Mouse (Mus musculus) midbrain, embryonic 11.5 days (tissue): ENCODE measurements around the gene Actl6b. TPM values are rescaled to one million over a fixed set of nuclear protein-coding genes. Genes with fewer than 3 reads are reported as not detected.

ENCODE experiments used
- ATAC-seq: fragments of 200-750 bp; cut with Nextera tagmentation; 2 replicates; pipeline ENCODE4 v1.8.0; 2017; ENCODE audit warnings: moderate TSS enrichment, moderate library complexity; ENCODE audit not compliant: low FRiP score
- DNase-seq: peaks from one replicate; pipeline ENCODE4 v3.0.0; 2015; ENCODE audit warnings: low spot score; ENCODE audit errors: missing footprints
- H3K27ac ChIP-seq: fragments of 300-500 bp; sonication (generic); 2 replicates; pipeline ENCODE4 v1.5.1; 2014; ENCODE audit warnings: low read depth, low read length
- H3K27me3 ChIP-seq: fragments of 300-500 bp; sonication (generic); 2 replicates; pipeline ENCODE4 v1.6.1; 2014; ENCODE audit warnings: mild to moderate bottlenecking, low read length, moderate library complexity, mixed read lengths; ENCODE audit not compliant: control insufficient read depth, insufficient read depth
- H3K36me3 ChIP-seq: fragments of 300-500 bp; sonication (generic); 2 replicates; pipeline ENCODE4 v1.6.1; 2014; ENCODE audit warnings: mild to moderate bottlenecking, low read length, moderate library complexity, mixed read lengths; ENCODE audit not compliant: control insufficient read depth, insufficient read depth
- H3K4me1 ChIP-seq: fragments of 300-500 bp; sonication (generic); 2 replicates; pipeline ENCODE4 v1.6.1; 2014; ENCODE audit warnings: low read length; ENCODE audit not compliant: control insufficient read depth, insufficient read depth
- H3K4me2 ChIP-seq: fragments of 300-500 bp; sonication (generic); 2 replicates; pipeline ENCODE4 v1.6.1; 2014; ENCODE audit warnings: mild to moderate bottlenecking, moderate library complexity
- H3K4me3 ChIP-seq: fragments of 300-500 bp; sonication (generic); 2 replicates; pipeline ENCODE4 v1.5.1; 2014; ENCODE audit warnings: low read depth, low read length
- H3K9ac ChIP-seq: fragments of 300-500 bp; sonication (generic); 2 replicates; pipeline ENCODE4 v1.6.1; 2014; ENCODE audit warnings: low read length
- H3K9me3 ChIP-seq: fragments of 300-500 bp; sonication (generic); 2 replicates; pipeline ENCODE4 v1.6.1; 2016; ENCODE audit warnings: low read length; ENCODE audit not compliant: control insufficient read depth
- WGBS: fragments of 180-500 bp; shearing (Covaris S2); extraction: QIAGEN DNeasy Blood & Tissue Kit; methylation state at CpG from one replicate; pipeline ENCODE4 v1.1.7; 2014; 5-methylcytosine and 5-hydroxymethylcytosine counted together
- polyA plus RNA-seq: library from polyadenylated mRNA; unstranded; fragments of >200 nt; fragmentation: Nextera tagmentation; extraction: Ambion mirVana; gene quantifications from 2 replicates; pipeline ENCODE4 v1.2.1, GENCODE M21; 2014

Actl6b gene
- polyA plus RNA-seq, 1 experiment from 2014 or later = 31.1 TPM

DNA sequence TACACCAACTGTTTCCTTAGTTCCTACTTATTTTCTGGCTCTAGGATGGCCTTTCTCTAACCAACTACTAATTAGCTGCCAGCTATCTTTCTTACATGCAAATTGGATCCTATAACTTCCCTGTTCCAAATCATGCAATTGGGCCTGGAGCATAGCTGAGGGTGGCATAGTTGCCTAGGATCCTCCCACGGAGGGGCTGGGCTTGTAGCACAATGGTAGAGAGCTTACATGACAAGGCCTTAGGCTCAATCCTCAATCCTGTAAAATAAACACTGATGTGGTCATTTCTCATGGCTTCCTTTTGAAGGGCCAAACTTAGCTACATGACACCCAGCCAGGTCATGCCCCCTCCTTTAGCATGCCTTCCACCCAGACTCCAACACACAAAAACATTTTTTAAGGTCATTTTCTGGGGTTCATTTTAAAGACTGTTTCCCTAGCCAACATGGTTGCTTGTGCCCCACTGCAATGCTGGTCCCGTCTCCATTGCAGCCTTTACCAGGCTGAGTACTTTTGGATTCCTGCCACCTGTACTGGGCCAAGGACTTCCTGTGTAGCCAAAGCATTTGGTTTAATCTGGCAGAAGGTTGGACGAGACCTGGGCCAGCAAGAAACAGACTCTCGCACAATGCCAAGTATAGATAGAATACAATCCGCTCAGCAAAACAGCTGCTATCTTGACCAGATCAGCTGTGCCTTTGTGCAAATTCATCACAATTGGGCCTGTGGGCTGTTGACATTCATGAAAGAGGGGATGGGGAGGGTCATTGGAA lies 11.4 kb upstream of the Actl6b start:
- no peak overlapping the region for H3K27ac ChIP-seq
- ATAC-seq (no peak), DNase-seq (no peak)
- 80% methylated on average over 5 of the region's 5 CpGs for WGBS
- no peaks in the 10 kb centered on the region for H3K4me1 ChIP-seq
- no peak overlapping the region for H3K4me3 ChIP-seq
- H3K4me2 ChIP-seq = no peak overlapping the region
- no peaks in the 10 kb centered on the region for H3K27me3 ChIP-seq
- no peak overlapping the region for H3K9ac ChIP-seq
- H3K36me3 ChIP-seq = no peaks in the 10 kb centered on the region
- no peaks in the 10 kb centered on the region for H3K9me3 ChIP-seq

DNA sequence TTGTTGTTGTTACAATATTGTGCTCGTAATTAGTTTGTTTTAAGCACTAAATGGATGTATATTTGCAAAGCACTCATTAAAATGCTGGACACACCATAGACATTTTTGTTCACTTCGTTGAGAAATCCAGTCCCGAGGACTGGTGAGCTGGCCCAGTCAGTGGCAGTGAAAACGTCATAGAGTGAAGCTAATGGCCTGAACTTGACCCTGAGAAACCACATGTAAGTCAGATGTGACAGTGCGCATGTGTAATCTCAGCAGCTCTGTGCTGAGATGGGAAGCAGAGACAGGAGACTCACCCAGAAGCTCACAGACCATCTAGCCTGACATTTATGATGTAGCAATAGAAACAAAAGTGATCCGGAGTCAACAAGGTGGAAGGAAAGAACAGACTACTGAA lies 8.4 kb upstream of the Actl6b start:
- Histone ChIP-seq H3K4me2 (no peak overlapping the region), H3K36me3 (no peaks in the 10 kb centered on the region), H3K4me3 (no peak overlapping the region), H3K27me3 (no peaks in the 10 kb centered on the region), H3K9me3 (no peaks in the 10 kb centered on the region), H3K27ac (no peak overlapping the region), H3K4me1 (no peaks in the 10 kb centered on the region), H3K9ac (no peak overlapping the region)
- 78% methylated on average over 6 of the region's 6 CpGs for WGBS
- DNase-seq (no peak), ATAC-seq (no peak)

DNA sequence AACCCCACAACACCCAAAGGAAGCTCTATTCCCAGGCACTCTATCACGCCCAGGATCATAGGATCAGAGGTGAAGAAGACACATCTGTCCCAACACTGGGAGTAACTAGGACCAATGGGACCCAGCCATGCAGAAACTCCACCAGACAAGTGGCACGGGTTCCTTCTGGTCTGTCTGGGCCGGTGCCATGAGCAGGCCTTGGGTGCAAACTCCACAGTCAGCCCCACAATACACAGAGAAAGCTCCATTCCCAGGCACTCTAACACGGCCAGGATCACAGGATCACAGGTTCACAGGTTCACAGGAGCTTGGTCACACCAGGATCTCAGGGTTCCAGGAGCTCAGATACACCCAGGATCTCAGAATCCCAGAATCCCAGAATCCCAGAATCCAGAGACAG lies 7.7 kb upstream of the Actl6b start:
- WGBS = 87% methylated on average over 4 of the region's 4 CpGs
- Histone ChIP-seq H3K4me2 (no peak overlapping the region), H3K9me3 (no peaks in the 10 kb centered on the region), H3K36me3 (no peaks in the 10 kb centered on the region), H3K27me3 (no peaks in the 10 kb centered on the region), H3K4me1 (no peaks in the 10 kb centered on the region), H3K4me3 (no peak overlapping the region), H3K9ac (no peak overlapping the region), H3K27ac (no peak overlapping the region)
- DNase-seq (no peak), ATAC-seq (no peak)

DNA sequence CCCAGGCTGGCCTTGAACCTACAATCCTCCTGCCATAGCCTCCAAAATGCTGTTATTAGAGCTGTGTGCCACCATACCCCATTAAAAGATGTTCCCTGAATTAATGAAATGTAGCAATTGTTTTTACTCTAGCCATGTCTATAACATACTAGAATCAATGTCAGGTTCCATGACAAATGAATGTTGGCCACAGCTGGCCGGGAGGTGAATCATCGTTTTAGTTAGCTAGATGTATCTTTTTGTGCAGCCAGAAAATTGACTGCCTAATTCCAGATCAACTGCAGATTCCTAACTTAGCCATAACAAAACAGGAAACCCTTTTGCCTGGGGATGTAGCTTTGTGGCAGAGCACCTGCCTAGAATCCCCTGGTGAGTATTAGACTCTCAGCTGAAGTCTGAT lies 3.5 kb upstream of the Actl6b start:
- Histone ChIP-seq H3K4me3 (no peak overlapping the region), H3K4me2 (no peak overlapping the region), H3K9ac (no peak overlapping the region), H3K9me3 (no peaks in the 10 kb centered on the region), H3K4me1 (no peaks in the 10 kb centered on the region), H3K27me3 (no peaks in the 10 kb centered on the region), H3K27ac (no peak overlapping the region), H3K36me3 (no peaks in the 10 kb centered on the region)
- ATAC-seq (no peak), DNase-seq (no peak)
- 90% methylated on average over 2 of the region's 2 CpGs for WGBS

DNA sequence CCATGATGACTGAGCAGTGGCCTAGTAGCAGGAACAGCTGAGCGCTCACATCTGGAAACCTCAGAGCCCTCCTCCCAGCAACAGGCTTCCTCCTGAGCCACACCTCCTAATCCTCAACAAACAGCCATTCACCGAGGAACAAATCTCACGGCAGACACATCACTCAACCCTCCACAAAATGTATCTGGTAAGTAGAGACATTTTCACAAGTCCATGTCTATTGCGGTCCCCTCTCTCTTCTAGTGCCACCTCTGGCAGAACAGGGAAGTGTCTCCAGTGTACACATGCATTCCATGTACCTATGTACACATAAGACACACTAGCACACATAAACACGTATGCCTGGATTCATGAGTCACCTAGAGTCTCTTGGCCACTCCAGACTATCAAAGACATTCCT lies 2.2 kb upstream of the Actl6b start:
- no peaks in the 10 kb centered on the region for H3K27me3 ChIP-seq
- H3K27ac ChIP-seq = no peak overlapping the region
- WGBS = 67% methylated on average over 5 of the region's 5 CpGs
- no peak for DNase-seq
- H3K4me3 ChIP-seq = no peak overlapping the region
- no peak overlapping the region for H3K4me2 ChIP-seq
- no peak for ATAC-seq
- no peaks in the 10 kb centered on the region for H3K9me3 ChIP-seq
- no peaks in the 10 kb centered on the region for H3K36me3 ChIP-seq
- H3K9ac ChIP-seq = no peak overlapping the region
- H3K4me1 ChIP-seq = no peaks in the 10 kb centered on the region

DNA sequence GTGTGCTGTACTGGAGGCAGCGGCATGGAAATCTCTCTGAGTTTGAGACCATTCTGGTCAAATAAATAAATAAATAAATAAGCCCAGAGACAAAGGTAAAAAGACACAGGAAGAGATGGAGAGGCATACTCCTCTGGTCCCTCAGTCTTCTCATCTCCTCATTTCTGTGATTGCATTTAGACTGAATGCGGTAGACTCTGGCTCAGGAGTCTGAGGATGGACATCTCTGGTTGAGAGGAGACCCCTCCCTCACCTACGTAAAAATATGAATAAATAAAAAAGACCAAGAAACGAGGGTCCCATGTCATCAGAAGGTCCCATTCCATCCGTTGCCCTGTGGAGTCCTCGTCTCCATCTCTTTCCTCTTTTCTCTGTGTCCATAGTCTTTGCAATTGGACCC lies 317 bp upstream of the Actl6b start:
- ATAC-seq (no peak), DNase-seq (no peak)
- H3K36me3 ChIP-seq = no peaks in the 10 kb centered on the region
- H3K4me1 ChIP-seq = no peaks in the 10 kb centered on the region
- 26% methylated on average over 6 of the region's 6 CpGs for WGBS
- peak overlapping the region; percentile 33; the same call in 1 of the 2 replicates for H3K4me3 ChIP-seq
- no peaks in the 10 kb centered on the region for H3K9me3 ChIP-seq
- H3K4me2 ChIP-seq = peak overlapping the region; percentile 39
- no peak overlapping the region for H3K27ac ChIP-seq
- no peaks in the 10 kb centered on the region for H3K27me3 ChIP-seq
- H3K9ac ChIP-seq = no peak overlapping the region

DNA sequence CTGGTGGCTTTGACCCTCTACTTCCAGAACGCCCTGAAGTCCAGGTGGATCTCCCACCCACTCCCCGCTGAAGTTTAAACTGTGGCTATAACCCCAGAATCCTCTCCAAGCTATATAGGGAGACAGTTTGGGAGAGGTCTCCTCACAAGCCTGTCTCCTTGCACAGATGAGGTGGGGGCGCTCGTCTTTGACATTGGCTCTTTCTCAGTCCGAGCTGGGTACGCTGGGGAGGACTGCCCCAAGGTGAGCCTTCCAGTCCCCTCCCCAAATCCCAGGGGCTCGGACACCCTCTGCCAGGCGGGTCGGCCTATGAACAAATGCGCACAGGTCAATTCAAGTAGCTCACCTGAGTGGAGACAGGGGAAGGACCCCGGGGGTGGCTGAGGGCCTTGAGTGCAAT lies 581 bp downstream of the Actl6b start:
- DNase-seq (no peak), ATAC-seq (peak; percentile 30; the same call in 1 of the 2 replicates)
- Histone ChIP-seq H3K27ac (no peak overlapping the region), H3K4me1 (no peaks in the 10 kb centered on the region), H3K36me3 (no peaks in the 10 kb centered on the region), H3K9me3 (no peaks in the 10 kb centered on the region), H3K9ac (peak overlapping the region; percentile 49), H3K4me2 (peak overlapping the region; percentile 39), H3K27me3 (no peaks in the 10 kb centered on the region), H3K4me3 (peak overlapping the region; percentile 33)
- WGBS = 51% methylated on average over 11 of the region's 11 CpGs

DNA sequence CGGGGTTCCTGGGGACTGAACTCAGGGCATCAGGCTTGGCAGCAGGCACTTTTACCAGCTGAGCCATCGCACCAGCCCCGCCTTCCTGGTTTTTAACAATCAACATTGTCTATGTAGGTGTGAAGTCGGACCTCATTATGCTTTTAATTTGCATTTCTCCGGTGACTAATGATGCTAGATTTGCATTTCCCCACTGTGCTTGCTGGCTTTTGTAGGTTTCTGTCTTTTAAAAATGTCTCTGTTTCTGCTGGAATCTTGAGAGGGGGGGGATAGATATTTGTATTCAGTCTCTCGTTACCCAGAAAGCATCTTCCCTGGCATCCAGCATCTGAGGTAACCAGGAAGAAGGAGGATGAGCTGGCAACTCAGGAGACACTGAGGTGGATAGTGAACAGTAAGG lies 8.2 kb downstream of the Actl6b start:
- no peak for ATAC-seq
- no peak for DNase-seq
- Histone ChIP-seq H3K9me3 (no peaks in the 10 kb centered on the region), H3K4me3 (no peak overlapping the region), H3K36me3 (no peaks in the 10 kb centered on the region), H3K9ac (no peak overlapping the region), H3K4me2 (no peak overlapping the region), H3K27me3 (no peaks in the 10 kb centered on the region), H3K4me1 (no peaks in the 10 kb centered on the region), H3K27ac (no peak overlapping the region)
- WGBS = 67% methylated on average over 6 of the region's 6 CpGs

DNA sequence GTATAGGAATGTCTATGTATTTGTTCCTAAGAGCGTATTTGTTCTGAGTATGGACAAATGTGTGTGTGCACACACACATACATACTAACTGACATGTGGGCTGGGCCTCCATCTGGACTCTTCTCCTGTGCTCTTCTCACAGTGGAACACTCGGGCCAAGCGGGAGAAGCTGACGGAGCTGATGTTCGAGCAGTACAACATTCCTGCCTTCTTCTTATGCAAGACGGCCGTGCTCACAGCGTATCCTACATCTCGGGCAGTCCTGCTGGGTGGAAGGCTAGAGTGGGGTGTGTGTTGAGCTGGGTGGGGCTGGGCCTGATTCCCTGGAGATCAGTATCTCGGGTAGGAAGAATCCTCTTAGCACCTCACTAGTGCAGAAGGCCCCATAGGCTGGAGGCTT lies 9.6 kb downstream of the Actl6b start:
- Histone ChIP-seq H3K9ac (no peak overlapping the region), H3K9me3 (no peaks in the 10 kb centered on the region), H3K4me1 (no peaks in the 10 kb centered on the region), H3K27ac (no peak overlapping the region), H3K36me3 (no peaks in the 10 kb centered on the region), H3K4me2 (no peak overlapping the region), H3K4me3 (no peak overlapping the region), H3K27me3 (no peaks in the 10 kb centered on the region)
- DNase-seq (no peak), ATAC-seq (no peak)
- WGBS = 85% methylated on average over 10 of the region's 10 CpGs
